Mouse (Mus musculus) A20 (cell line): ENCODE data around the gene Pfkl.

Experiments used
- DNase-seq: peaks from one replicate; pipeline ENCODE4 v3.0.0-alpha.2; 2011; ENCODE audit warnings: low read depth, low spot score

Gene Pfkl

DNA sequence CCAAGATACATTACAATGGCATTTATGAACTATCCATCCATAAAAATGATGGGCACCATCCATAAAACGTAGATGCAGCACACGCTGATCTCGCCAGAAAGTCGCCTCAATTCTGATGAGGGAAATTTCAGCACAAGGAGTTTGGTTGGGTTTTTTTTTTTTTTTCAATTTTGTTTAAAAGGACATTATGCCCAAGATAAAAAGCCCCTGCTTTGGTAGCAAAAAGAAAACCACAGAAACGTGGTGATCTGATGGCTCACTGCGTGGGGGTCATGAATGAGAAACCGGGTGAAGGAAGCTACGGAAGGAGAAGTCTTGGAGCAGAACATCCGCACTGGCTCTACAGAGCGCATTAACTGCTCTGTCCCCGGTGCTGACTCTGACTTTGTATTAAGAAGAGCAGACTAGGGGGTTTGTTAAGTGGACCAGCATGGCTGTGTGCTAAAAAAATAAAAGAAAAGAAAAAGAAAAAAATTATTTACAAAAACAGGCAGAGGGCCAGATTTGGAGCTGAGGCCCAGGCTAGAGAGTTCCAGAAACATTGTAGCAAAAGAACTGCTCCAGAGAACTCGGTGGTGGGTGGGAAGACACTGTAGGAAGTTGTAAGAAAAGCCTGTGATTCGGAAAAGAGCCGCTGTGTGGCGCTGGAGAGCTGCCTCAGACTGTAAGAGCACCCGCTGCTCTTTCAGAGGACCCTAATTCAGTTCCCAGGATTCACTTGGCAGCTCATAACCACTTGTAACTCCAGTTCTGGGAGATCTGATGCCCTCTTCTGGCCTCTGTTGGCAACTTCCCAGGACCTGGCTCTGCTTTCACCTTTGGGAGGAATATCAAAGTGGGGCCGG, 38.0 kb downstream of the Pfkl start:
- peak; percentile 64 for DNase-seq

DNA sequence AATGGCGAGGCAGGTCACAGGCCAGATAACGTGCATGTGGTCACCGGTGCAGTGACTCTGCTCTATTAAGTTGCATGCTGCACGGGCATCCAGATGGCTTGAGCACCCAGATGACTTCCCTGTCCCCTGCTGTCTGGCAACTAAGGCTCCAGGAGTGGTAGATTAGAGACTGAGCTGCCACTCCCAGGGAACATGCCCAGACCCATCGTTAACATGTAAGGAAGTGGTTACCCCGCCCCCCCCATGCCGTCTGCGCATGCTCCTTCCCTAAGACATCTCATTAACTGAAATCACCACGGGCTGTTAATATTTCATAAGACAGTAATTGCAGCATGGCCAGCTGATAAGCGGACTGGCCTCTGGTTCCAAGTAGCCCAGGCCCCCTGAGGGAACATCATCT, 38.7 kb downstream of the Pfkl start:
- no peak for DNase-seq

DNA sequence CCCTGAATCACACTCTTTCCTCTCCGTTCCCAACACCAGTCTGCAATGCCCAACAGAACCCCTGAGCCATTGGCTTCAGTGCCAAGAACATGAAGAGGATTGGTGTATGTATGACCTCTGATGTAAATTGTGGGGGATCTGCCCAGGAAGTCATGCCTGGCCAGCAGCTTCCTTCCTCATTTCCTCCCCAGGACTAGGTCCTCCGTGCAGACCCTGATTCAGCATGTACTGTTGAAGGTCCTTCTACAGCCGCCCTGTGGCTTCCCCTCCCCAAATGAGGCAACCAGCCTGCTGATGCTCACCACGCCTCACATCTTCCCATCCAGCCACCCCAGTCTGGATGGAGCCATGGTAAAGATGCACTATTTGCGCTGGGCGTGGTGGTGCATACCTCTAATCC, 39.4 kb downstream of the Pfkl start, which contains the start of gene Trpm2:
TSS of gene Trpm2 (minus strand) at position 83 of the 400 bp plus-strand sequence.
- DNase-seq = no peak

DNA sequence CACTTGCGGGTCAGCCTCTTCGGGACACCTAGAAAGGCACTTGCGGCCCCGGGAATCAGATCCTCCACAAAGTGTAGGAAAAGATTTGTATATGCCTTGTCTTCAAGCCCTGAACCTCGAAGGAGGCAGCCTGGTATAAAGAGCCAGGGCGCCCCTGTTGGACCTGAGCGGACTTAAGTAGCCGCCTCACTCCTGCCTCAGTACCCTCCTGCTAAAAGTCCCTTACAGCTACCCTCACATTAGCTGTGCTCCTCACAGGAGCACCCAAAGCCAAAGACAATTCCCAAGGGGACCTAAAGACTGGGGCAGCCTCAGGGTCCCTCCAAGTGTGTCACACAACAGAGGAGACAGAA, 39.9 kb downstream of the Pfkl start:
- DNase-seq = no peak

DNA sequence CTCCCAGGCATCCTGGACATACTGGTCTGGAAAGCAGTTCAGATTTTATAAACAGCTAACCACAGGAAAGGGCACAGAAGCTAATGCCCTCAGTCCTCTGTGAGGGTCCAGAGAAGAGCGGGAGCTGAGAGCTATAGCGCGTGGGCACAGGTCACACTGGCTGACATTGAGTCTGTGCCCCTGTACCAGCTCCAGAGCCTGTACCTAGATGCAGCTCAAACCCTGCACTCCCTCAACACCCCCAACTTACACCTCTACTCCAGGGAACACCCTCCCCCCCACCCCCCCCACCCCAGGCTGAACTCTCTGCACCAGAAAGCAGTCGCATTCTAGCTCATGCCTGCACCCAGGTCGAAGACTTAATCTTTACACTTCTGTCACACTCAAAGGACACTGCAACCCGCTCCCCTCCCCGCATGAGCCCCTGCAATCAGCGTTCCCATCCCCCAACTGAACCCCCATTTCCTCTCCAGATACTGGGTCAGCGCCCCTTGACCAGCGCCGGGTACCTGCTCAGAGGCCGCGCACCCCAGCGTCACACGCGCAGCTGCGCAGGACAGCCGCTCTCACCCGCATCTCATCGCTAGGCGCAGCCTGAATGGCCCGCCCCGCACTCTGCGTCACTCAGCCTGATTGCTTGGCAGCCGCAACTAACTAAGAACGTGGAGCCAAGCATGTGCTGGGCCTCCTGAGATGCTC, 40.5 kb downstream of the Pfkl start:
- no peak for DNase-seq

DNA sequence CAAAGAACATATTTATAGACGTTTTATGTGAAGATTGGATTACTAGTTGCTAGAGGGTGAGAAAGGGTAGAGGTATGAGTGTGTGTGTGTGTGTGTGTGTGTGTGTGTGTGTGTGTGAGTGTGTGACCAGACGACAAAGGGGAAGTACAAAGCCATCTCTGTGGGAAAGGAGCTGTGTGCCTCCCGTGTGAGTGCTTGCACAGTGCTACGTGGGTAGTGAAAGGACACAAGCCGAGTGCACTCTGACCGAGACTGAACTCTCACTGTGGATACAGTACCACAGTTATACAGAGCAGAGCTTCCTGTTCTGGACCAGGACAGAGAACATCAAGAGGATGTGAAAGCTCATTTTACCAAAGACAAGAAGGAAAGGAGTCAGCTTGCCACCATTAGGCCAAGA, 45.9 kb downstream of the Pfkl start:
- peak; percentile 53 for DNase-seq

DNA sequence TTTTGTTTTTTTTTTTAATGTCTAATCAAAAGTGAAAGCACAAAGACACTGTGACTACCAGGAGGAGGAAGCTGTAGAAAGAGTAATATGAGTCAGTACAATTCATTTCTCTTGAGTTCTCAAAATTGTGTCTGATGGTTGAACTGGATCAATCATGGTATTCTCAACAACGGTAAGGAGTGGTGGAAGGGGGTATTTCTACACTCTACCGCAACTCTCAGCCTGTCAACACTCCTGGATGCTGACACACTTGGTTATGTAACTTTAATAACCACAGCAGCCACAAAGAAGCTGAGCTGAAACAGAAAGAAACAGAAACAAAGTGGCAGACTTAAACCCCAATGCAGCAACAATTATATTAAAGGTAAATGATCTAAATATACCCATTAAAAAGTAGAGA, 47.2 kb downstream of the Pfkl start:
- DNase-seq = peak; percentile 53

DNA sequence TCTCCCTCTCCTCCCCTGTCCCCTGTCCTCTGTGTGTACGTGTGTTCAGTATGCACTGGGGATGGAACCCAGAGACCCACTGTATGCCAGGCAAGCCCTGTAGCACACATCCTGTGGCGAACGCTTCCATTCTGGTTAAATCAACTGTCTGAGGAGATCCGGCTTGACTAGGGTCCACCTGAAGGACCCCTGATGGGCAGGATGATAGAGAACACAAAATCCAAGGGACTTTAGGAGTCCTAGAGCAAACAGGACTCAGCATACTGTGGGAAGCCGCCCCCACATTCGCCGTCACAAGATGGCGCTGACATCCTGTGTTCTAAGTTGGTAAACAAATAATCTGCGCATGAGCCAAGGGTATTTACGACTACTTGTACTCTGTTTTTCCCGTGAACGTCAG, 59.4 kb downstream of the Pfkl start:
- DNase-seq = peak; percentile 67

DNA sequence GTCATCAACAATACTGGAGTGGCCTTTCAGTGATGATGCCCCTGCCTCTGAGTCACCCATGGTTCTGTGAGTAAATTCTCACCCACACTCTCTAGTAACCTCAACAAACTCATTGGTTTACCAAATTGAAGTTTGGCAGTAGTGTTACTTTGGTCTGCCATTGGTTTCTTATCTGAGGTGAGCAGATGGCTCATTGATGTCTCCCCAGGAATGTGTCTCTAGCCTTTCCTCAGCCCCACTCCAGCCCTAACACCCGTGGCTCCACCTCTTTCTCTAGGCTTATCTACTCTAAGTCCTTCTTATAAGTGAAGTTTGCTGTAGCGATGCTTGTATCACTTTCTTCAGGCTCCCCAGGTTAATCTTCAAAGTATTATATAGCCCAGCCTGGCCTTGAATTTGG, 70.2 kb downstream of the Pfkl start:
- no peak for DNase-seq
